Mouse (Mus musculus): ENCODE results near the gene Kpna2.
A peak's percentile ranks its signal among the peaks of the same experiment; 100 is the strongest.
"Not testable (repeated sequence)": the region's sequence is repeated elsewhere in the genome, so short reads cannot be mapped to it uniquely, and the experiment has no call there.

Gene Kpna2

DNA sequence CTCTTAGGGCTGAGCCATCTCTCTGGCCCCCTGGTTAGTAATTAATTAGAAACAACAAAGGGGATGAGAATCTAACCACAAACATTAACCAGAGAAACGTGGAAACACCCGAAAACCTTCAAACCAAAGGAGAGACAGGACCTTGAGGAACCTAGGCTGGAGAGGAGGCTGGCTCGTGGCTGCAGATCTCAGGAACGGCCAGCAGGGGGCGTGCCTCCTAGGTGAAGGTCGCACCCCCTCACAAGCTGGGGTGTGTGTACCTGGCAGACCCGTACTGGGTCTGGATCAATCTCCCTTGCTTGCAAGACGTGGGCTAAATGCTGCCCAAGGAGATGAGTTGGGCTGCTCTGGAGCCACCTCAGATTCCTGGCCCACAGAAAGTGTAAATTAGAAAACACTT lies 19.3 kb upstream of the Kpna2 start:
- no peak for DNase-seq

DNA sequence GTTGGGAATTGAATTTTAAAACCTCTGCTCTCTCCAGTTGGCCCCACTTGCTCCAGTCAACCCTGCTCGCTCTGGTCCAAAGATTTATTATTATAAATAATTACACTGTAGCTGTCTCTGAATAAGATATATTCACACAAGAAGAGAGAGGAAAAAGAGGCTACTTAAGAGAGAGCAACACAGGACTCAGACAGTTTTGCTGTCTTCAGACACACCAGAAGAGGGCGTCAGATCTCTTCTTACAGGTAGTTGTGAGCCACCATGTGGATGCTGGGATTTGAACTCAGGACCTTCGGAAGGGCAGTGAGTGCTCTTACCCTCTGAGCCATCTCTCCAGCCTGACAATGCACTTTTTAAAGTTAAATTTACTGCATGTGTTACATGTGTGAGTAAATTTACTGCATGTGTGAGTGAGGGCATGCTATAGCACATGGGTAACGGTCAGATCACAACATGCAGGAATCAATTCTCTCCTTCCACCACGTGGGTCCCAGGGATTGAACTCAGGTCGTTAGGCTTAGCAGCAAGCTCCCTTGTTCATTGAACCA lies 18.1 kb upstream of the Kpna2 start:
- DNase-seq = no peak

DNA sequence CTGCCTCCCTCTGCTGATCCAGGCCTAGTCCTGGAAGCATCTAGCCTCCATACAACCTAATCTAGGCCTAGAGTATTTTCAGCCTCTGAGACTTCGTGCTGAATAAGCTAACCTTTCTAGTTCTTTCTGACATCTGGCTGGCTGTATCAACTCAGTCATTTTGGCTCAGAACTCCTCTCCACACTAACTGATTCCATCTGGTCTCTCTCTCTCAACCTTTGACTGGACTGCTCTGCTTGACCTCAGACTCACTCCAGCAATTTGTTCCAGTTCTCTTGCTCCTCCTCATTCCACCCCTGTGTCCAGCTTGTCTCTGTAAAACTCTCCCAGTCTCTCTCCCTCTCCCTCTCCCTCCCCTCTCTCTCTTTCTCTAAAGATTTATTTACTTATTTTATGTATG lies 17.6 kb upstream of the Kpna2 start:
- DNase-seq = no peak

DNA sequence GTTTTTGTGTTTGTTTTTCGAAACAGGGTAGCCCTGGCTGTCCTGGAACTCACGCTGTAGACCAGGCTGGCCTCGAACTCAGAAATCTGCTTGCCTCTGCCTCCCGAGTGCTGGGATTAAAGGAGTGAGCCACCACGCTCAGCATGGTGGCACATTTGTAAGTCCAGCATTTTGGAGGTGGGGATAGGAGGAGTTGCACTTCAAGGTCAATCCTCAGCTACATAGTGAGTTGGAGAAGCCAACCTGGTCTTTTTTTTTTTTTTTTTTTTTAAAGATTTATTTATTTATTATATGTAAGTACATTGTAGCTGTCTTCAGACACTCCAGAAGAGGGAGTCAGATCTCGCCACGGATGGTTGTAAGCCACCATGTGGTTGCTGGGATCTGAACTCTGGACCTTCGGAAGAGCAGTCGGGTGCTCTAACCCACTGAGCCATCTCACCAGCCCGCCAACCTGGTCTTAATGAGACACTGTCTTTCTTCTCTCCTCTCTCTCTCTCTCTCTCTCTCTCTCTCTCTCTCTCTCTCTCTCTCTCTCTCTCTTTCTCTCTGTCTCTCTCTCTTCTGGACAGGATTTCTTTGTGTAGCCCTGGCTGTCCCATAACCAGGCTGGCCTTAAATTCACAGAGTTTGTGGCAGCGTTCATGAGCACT lies 16.3 kb upstream of the Kpna2 start:
- DNase-seq = not testable (repeated sequence)

DNA sequence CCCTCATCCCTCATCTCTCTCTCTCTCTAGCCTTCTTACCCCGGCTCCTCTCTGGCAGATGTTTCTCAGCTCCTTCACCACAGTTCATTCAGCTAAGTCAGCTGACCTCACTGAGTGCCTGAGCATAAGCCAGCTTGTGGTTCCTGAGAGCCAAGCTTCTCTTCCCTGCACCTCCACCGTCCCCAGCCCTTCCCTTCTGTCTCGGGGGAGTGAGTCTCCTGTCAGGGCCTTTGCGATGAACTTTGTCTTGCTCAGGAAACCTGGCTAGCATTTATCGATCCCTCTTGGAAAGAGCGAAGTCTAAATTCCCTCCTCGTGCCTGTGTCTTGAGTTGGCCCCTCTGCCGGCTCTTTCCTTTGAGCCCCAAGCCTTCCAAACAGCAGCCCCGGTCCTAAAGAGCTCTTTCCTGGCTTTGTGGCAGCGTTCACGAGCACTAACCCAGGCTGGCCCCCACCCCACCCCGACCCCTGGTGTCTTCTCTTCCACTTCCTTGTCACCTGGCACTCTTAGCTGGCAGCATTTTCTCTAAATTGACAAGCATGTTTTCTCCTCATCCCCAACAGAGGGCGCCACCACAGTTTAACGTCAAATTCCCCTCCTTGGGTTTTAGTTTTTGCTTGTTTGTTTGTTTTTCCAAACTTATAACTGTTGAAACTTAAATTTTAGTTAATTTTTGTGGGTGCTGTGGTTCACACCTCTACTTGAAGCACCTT lies 15.4 kb upstream of the Kpna2 start:
- DNase-seq = peak in 1 of 2 experiments; percentile 62

DNA sequence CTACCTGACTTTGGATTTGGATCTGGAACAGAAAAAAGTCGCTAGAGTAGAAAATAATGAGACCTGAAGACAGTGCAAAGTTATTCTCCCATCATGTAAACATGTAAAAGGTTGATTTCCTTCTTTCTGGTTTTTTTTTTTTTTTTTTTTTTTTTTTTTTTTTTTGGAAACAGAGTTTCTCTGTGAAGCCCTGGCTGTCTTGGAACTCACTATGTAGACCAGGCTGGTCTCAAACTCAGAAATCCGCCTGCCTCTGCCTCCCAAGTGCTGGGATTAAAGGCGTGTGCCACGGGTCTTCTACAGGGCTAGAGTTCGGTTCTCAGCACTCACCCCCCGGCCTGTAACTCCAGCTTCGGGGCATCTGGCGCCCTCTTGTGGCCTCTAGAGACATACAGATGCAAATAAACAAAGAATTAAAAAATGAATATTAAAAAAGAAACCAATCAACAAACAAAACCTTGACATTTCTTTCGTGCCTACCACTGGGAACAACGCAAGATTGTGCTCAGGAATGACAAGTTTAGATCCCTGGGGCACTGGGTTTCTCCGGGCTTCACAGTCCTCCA lies 14.8 kb upstream of the Kpna2 start:
- DNase-seq = no peak

DNA sequence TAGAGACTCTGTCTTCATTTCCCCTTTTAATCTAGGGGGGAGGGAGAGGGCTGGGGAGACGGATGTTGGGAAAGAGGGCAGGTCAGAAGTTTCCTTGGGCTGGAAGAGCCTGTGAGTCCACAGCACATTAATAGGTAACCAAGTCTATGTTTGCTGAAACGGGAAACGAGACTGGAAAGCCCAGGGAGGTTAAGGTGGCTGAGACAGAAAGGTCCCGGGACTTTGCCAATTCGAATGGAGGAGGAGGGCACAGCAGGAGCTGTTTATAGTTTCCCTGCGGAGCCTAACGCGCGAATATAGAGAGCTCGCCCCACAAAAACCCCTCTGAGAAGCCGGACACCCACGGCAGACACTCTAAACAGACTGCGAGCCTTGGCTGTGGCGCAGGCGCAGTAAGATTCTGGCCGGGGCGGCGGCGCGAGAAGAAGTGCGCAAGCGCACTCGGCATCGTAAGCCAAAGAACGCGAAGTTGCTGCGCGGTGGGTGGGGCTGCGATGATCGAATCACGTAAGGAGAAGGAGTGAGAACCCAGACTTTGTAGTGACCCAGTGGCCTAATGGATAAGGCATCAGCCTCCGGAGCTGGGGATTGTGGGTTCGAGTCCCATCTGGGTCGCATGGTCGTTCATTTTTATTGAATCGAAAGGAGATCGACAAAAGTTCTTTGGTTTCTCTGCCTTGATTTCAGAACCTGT lies 13.1 kb upstream of the Kpna2 start:
- DNase-seq = peak; percentile 99

DNA sequence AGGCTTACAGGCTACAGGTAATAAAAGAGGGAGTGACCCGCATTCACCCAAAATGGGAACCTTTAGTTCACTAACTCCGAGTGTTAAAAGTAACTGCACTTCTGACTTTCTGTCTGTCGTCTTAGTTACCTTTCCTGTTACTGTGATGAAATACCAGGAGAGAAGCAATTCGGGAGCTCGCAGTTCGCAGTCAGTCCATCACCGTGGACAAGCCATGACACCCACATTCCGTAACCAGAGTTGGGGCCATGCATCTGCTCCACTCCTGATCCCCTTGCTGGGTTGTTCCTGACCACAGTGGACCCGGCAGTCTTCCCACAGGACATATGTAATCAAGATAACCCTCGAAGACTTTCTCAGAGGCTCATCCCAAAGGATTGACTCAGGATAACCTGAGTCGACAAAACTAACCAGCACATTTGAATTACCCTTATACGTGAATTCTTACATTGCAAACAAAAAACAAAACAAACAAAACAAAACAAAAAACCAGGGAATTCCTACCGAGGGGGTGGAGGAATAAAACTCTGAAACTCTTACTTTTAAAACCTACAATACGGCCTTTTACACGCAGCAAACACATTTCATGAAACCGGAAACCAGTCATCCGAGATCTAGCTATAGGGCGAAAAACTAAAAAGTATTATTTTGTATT lies 12.5 kb upstream of the Kpna2 start:
- no peak for DNase-seq

DNA sequence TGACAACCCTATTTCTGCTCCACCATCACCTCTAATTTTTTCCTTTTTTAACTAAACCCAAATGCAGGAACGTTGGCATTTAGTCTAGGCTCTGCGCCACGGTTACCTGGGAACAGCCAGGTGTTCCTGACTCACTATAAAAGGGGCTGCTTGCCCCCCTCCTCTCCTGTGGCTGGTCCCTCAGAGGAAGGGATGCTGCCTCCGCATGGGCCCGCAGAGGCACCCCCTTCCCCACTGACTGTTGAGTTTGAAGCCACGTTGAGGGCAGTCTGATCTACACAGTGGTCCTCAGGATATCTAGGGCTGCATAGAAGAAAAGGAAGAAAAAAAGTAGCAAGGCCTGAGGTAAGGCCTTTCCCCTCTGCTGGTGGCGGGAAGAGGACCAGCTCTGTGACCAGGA lies 11.8 kb upstream of the Kpna2 start:
- no peak for DNase-seq

DNA sequence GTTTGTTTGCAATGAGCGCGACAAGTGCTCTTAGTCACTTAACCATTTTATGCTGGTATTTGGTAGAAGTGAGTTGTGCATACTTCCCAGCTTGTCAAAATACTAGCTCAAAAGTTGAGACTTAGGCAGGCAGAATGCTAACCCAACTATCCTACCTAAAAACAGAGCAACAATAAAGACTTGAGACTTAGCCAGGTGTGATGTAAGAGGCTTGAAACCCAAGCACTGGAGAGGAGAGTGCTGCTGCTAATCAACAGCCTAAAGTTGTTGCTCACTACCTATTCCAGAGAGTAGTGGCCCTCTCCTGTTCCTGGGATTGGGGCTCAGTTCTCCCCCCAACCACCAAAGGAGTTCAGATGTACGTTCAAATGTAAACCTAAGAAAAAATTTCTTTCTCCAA lies 11.1 kb upstream of the Kpna2 start:
- DNase-seq = no peak

DNA sequence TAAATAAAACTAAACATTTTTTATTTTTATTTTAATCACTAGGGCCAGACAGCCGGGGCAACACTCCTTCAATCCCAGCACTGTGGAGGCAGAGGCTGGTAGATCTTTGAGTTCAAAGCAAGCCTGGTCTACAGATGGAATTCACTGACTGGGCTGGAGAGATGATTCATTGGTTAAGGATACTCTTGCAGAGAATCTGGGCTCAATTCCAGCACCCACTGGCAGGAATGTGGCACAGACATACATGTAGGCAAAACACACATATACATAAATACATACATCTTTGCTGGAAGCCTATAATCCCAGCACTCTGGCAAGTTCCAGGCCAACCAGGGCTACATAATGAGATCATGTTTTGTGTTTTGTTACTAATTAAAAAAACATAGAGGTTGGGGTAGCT lies 6.2 kb upstream of the Kpna2 start:
- peak in 1 of 2 experiments; percentile 68 for DNase-seq

DNA sequence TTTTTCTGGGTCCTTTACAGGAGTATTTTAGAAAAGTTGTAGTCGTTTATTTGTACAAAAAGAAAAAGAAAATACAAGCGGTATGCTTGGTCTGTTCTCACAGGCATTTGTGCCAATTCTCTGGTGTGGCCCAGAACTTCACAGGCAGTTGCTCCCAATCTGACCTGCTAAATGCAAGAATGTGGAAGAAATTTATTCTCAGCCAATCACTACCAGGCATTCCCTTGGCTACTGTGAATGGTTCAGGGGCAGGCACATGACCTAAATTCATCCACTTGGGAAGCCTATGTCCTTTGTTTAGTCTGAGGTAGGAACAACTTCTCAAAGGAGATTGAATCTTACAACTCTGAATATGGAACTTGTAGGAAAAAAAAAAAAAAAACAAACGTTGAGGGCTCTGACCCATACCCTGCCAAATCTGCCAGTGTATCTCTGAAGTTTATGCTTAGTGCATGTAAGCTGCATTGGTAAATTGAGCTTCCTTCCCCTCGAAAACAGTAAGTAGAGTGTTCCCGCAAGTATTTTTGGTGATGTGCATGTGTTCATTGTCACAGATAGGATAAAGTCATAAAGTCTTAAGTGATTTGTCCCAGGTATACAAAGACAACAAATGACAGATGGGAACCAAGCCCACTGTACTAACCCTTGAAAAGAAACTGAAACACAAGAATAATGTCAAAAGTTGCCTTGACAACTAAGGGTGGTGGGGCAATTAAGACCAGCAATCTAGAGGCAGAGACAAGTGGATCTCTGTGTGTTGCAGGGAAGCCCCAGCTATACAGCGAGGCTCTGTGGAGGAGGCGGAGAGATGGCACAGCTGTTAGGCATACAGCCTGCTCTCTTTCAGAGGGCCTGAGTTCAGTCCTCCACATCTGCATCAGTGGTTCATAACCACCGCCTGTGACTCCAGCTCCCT lies 2.7 kb upstream of the Kpna2 start:
- no peak for DNase-seq

DNA sequence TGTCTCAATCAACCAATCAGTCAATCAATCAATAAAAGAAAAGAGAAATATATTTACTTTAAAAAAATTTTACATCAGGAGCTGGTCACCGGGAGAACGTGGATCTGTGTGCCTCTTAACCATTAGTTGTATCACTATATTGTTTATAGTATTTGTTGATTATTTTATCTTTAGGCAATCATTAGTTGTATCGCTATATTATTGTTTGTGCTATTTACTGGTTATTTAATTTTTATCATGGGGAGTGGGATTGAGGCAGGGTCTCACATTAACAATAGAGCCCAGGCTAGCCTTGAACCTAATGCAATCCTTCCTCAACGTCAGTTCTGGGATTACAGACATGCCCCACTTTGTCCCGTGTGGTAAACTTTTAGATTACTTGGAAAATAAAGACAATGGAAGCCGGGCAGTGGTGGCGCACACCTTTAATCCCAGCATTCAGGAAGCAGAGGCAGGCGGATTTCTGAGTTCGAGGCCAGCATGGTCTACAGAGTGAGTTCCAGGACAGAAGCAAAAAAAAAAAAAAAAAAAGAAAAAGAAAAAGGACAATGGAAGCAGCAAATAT lies 690 bp upstream of the Kpna2 start:
- no peak for DNase-seq

DNA sequence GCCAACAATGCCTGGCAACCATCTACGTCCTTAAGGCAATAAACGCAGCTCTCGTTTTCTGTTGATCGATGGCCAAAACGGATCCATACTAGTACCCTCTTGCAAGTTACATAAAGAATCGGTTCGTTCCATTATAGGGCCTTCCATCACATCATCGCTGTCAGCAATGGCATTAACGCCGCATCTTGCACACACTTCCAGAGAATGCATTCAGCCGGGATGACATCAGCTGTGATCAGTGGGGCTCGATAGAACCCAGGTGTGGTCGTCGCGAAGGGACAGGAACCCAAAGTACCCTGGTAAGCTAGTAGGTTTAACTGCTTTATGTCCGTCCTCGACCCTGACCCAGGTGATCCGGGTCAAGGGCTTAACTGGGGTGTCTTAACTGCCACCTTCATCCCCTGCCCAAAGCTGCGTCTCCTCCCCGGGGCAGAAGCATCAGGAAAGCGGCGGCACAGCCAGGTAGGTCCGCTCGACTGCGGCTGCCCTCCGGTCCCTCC lies 640 bp downstream of the Kpna2 start:
- DNase-seq = peak; percentile 32 to 34

DNA sequence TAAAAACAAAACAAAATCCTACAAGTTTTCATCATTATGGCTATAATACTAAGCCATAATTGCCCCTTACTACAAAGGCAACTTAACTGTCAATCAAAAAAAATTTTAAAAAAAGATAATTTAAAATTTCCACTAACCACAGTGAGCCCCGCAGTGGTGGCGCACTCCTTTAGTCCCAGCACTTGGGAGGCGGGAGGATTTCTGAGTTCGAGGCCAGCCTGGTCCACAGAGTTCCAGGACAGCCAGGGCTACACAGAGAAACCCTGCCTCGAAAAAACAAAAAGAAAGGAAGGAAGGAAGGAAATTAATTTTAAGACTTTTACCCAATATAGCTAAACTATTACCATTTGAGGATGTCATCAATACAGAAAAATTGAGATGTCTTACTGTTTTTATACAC lies 1.4 kb downstream of the Kpna2 start:
- no peak for DNase-seq

DNA sequence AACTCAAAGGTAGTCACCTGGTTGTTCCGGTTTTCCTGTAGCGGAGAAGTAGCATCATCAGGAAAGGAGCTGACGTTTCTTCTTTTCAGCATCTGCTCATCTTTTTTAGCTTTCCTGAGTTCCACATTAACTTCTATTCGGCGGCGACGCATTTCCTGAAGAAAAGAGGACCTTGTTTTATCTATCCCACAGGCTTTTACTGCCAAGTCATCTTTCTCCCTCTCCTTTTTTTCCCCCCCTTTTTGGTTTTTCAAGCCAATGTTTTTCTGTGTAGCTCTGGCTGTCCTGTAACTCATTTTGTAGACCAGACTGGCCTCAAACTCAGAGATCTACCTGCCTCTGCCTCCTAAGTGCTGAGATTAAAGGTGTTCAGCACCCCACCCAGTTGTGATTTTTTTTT lies 2.8 kb downstream of the Kpna2 start:
- DNase-seq = not testable (repeated sequence)

DNA sequence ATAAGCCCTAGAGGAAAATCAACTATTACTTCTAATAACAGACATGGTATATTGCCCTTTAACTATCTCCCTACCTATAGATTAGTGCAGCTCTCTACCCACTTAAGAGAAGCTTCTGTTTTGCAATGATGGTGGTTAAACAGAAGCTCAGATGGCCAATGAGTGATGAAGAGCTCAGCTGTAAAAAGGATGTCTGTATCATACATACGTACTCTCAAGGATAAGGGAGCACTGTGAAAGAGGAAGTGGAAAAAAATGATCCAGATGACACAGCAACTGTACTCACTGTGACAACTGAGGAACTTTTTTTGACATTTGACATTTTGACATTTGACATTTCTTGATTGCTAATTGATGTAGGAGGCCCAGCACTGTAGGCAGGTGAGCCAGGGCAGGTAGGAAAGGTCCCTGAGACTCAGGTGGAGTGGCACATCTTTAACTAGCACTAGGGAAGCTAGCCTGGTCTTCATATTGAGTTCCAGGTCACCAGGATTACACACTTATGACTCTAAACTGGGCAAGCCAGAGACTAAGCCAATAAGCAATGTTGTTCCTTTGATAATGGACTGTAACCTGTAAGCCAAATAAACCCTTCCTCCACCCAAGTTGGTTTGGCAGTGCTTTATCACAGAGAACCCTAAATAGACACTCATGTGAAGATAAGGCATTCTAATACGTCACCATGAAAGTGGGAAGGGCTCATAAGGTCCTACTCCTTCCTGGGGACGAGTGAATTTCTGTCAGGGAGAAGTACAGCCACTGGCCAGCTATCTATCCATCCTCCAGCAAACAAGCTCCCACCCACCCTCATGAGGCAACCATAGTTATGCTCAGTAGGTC lies 4.9 kb downstream of the Kpna2 start:
- DNase-seq = no peak

DNA sequence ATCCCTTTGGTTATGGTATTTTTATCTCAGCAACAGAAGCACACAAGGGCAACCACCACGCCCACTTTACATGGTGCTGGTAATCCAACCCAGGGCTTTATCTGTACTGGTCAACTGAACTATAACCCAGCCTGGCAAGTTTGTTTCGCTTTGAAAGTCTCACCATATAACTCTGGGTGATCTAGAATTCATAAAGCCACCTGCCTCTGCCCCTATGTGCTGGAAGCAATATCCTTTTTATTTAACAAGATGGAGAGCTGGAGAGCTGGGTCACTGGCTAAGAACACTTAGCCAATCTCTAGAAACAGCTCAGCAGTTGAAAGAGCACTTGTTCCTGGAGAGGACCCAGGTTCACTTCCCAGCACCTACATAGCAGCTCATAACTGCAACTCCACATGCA lies 12.0 kb downstream of the Kpna2 start:
- DNase-seq = no peak

DNA sequence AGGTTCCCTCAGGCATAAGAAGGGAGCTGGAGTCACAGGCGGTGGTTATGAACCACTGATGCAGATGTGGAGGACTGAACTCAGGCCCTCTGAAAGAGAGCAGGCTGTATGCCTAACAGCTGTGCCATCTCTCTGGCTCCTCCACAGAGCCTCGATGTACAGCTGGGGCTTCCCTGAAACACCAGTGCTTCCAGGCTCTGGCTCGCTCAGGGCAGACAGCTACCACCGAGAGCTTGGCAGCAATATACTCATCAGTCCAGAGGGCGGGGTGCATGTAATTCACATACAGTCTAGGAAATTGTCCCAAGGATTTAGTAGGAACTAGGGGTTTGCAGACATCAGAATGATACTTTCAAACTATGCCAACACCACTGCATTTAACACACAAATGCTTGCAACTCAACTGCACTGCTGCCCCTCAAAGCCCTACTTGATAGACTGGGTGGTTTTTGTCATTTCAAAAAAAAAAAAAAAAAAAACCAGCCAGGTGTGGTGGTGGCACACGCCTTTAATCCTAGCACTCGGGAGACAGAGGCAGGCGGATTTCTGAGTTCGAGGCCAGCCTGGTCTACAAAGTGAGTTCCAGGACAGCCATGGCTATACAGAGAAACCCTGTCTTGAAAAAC lies 13.2 kb downstream of the Kpna2 start:
- DNase-seq = not testable (repeated sequence)

DNA sequence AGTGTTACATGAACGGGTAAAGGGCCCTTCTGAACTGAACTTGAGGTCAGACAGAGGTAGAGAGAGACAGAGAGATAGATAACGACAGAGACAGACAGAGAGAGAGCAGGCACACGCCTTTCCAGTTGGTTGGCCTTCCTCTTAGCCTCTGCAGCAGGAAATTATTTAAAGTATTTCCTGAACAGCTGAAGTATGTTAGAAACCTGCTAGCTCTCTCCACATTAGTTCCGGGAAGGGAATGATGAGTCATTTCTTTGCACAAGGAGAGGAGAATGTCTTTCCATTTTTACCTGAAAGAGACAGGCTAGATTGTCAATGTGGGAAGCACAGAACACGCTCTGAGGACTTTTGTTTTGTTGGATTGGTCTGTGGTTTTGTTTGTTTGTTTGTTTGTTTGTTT lies 17.0 kb downstream of the Kpna2 start:
- no peak for DNase-seq

Measured in cerebellum, postnatal 14 days (tissue).